Mouse (Mus musculus) thymus, adult 2 months (tissue): Measurements from ENCODE around the gene Ift43. TPM values are rescaled to one million over a fixed set of nuclear protein-coding genes. Genes with fewer than 3 reads are reported as not detected.

Experiments used
- DNase-seq: peaks from one replicate; pipeline ENCODE4 v3.0.0; 2021
- H3K27ac ChIP-seq: fragments of 200-500 bp; 2 replicates; pipeline ENCODE4 v1.5.1; 2012; ENCODE audit warnings: low read length, control low read depth; ENCODE audit not compliant: control insufficient read depth, insufficient read depth
- H3K27me3 ChIP-seq: fragments of 200-500 bp; 2 replicates; pipeline ENCODE4 v1.6.1; 2012; ENCODE audit warnings: mild to moderate bottlenecking, low read length, moderate library complexity, mixed read lengths; ENCODE audit not compliant: control insufficient read depth, insufficient read depth
- H3K36me3 ChIP-seq: fragments of 200-500 bp; 2 replicates; pipeline ENCODE4 v1.6.1; 2012; ENCODE audit warnings: mild to moderate bottlenecking, low read length, moderate library complexity; ENCODE audit not compliant: control insufficient read depth, insufficient read depth
- H3K4me1 ChIP-seq: fragments of 200-500 bp; replicated peaks from 2 replicates; pipeline ENCODE4 v1.6.1; 2012; ENCODE audit warnings: low read length; ENCODE audit not compliant: control insufficient read depth, insufficient read depth
- H3K4me3 ChIP-seq: fragments of 200-500 bp; 2 replicates; pipeline ENCODE4 v1.5.1; 2012; ENCODE audit warnings: mild to moderate bottlenecking, low read length, control low read depth, moderate library complexity; ENCODE audit not compliant: control insufficient read depth, insufficient read depth
- CTCF ChIP-seq: fragments of 200-500 bp; IDR thresholded peaks from 2 replicates; pipeline ENCODE4 v1.5.1; 2012; ENCODE audit warnings: mild to moderate bottlenecking, control low read depth, low read length, moderate library complexity, borderline replicate concordance; ENCODE audit not compliant: control insufficient read depth, poor library complexity, insufficient read depth; ENCODE audit errors: extremely low read depth
- POLR2A ChIP-seq: fragments of 200-500 bp; IDR thresholded peaks from 2 replicates; pipeline ENCODE4 v1.6.1; 2012; ENCODE audit warnings: mild to moderate bottlenecking, low read length, control low read depth, moderate library complexity; ENCODE audit not compliant: control insufficient read depth, poor library complexity, insufficient read depth; ENCODE audit errors: extremely low read depth
- WGBS: fragments of 180-500 bp; shearing (Covaris S2); methylation state at CpG from one replicate; pipeline ENCODE4 v1.1.7; 2018; 5-methylcytosine and 5-hydroxymethylcytosine counted together
- polyA plus RNA-seq: library from polyadenylated mRNA; depleted of rRNA; stranded (reverse); fragments of >200 nt; gene quantifications from 2 replicates; pipeline ENCODE4 v1.2.3, GENCODE M21; 2012

The Ift43 gene
- polyA plus RNA-seq, 1 experiment: 4.7 TPM

DNA sequence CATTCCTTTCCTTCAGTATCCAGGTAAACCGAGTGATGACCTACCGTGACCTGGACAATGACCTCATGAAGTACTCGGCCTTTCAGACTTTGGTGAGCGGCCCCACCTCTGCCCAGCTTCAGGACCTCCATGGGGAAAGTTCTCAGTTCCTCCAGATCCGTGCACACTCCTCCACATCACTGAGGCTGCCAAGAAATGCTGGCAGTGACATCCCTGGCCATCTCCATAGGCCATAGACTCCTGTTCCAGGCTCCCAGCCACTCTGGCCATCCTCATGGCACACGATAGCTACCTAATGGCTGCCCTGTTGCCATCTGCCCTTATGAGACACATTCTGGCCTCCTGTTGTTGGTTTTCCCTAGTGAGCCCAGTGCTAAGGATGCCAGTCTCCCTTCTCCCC, 79.1 kb downstream of the Ift43 start:
- 95% methylated on average over 6 of the region's 6 CpGs for WGBS
- TF ChIP-seq CTCF: no peak
- no peak for TF ChIP-seq POLR2A
- Histone ChIP-seq H3K36me3 (no peaks in the 10 kb centered on the region), H3K4me1 (no peaks in the 10 kb centered on the region), H3K27me3 (no peaks in the 10 kb centered on the region), H3K4me3 (no peak overlapping the region), H3K27ac (no peak overlapping the region)
- no peak for DNase-seq

DNA sequence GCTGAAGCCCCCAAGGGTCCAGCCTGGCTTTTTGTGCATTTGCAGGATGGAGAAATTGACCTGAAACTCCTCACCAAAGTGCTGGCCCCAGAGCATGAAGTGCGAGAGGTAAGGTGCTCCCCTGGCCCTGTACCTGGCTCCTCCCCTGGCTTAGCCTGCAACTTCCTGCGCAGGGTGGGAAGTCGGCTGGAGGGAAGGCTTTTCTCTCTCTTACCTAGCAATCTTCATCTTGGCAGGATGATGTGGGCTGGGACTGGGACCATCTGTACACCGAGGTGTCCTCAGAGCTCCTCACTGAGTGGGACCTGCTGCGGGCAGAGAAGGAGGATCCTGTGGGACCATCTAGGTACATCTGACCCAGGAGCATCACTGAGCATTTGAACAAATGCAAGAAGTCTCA, 79.6 kb downstream of the Ift43 start:
- Histone ChIP-seq H3K4me3 (no peak overlapping the region), H3K27ac (no peak overlapping the region), H3K27me3 (no peaks in the 10 kb centered on the region), H3K4me1 (no peaks in the 10 kb centered on the region), H3K36me3 (no peaks in the 10 kb centered on the region)
- no peak for DNase-seq
- WGBS: 87% methylated on average over 5 of the region's 5 CpGs
- no peak for TF ChIP-seq POLR2A
- TF ChIP-seq CTCF: no peak

DNA sequence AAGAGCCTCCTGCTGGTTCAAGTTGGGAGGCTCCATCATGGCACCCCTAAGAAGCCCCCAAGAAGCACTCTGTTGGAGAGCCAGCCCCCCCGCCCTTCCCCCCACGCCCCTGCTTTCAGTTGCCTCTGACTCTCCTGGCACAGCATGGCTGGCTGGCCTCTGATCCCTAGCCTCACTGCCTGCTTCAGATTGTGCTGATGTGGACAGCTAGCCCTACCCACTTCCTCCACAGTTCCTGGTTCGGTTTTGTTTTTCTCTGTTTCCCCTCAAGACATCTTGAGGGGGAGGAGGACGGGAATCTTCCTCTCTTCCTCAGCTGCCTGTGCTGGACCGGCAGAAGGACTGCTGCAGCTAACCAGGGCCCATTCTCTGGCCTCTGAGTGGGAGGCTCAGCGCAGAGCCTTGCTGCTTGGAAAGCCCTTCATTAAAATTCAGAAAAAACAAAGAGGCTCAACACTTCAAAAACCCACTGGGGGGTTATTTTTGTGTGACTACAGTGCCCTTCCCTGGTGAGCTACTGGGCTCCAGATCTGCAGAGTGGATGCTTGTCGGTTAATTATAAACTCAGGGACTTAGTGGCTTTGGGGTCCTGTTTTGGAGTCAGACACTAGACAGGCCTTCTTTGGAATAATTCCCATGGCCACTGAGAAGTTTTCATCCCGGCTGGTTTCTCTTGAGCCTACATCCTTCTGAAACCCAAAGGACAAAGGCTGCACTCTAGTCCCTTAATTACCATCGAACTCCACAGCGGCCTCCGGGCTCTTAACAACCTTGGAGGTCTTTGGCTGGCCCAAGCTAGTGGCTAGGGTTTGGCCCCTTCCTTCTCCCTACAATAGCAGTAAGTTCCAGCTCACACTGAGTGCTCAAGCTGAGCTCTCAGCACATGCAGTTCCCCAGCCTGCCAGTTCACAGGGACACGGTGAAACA, 80.8 kb downstream of the Ift43 start:
- Histone ChIP-seq H3K4me3 (no peak overlapping the region), H3K4me1 (no peaks in the 10 kb centered on the region), H3K36me3 (no peaks in the 10 kb centered on the region), H3K27me3 (no peaks in the 10 kb centered on the region), H3K27ac (no peak overlapping the region)
- no peak for DNase-seq
- 69% methylated on average over 12 of the region's 12 CpGs for WGBS
- TF ChIP-seq POLR2A (no peak), CTCF (no peak)

DNA sequence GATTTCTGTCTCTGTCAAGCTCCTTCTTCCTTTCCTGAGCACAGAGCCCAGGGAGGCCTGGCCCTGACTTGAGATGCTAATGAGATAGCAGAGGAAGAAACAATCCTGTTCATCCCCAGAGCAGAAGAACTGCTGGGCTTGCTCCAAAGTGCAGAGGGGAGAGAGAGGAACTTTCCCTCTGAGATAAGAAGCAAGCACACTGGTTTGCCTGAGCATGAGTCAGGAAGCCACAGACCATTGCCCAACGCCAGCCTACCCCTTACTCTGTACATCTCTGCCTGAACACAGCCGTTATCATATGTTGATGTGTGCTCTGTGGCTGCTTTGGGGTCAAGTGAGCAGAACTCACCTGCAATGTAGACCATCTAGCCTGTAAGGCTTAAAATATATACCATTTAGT, 83.9 kb downstream of the Ift43 start:
- H3K27ac ChIP-seq: no peak overlapping the region
- H3K27me3 ChIP-seq: no peaks in the 10 kb centered on the region
- no peaks in the 10 kb centered on the region for H3K36me3 ChIP-seq
- no peak overlapping the region for H3K4me3 ChIP-seq
- DNase-seq: no peak
- TF ChIP-seq CTCF (no peak), POLR2A (no peak)
- WGBS: 7% methylated on average over 2 of the region's 2 CpGs
- no peaks in the 10 kb centered on the region for H3K4me1 ChIP-seq

DNA sequence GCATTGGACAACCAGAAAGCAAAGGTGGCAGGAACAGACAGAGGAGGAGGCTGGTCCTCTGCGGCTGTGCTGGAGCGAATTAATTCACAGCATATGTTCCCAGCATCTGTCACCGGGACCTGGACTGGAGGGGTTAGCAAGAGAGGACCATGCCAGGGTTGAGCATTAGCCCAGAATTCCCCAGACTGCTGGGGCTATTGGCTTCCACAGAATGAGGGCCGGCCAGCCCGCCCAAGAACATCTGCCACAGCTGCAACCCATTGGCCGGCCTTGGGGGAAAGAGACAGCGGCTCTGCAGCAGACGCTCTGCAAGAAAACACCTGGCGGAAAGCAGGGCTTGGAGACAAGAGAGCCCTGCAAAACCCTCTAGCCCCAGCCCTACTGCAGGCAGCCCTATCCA, 84.7 kb downstream of the Ift43 start:
- WGBS: 81% methylated on average over 9 of the region's 9 CpGs
- DNase-seq: no peak
- H3K36me3 ChIP-seq: no peaks in the 10 kb centered on the region
- no peak overlapping the region for H3K27ac ChIP-seq
- H3K27me3 ChIP-seq: no peaks in the 10 kb centered on the region
- no peak overlapping the region for H3K4me3 ChIP-seq
- TF ChIP-seq CTCF (no peak), POLR2A (no peak)
- no peaks in the 10 kb centered on the region for H3K4me1 ChIP-seq

DNA sequence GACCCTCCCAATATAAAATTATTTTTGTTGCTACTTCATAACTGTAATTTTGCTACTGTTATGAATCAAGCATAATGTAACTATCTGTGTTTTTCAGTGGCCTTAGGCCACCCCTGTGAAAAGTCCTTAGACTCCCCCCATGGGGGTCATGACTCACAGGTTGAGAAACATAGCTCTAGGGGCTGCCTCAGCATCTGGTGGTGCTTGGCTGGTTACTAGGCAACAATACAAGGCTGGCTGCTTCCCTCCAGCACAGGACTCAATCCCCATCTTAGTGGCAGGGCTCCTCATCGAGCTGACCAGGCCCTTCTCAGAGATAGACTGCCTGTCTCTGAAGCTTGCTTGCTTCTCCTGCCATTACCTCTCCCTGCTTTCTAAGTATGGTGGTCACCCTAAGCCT, 86.4 kb downstream of the Ift43 start:
- no peak overlapping the region for H3K27ac ChIP-seq
- no peaks in the 10 kb centered on the region for H3K4me1 ChIP-seq
- whole genome bisulfite sequencing: 73% methylated on average over 1 of the region's 1 CpGs
- TF ChIP-seq POLR2A: no peak
- TF ChIP-seq CTCF: no peak
- H3K36me3 ChIP-seq: no peaks in the 10 kb centered on the region
- no peak overlapping the region for H3K4me3 ChIP-seq
- no peaks in the 10 kb centered on the region for H3K27me3 ChIP-seq
- DNase-seq: no peak

DNA sequence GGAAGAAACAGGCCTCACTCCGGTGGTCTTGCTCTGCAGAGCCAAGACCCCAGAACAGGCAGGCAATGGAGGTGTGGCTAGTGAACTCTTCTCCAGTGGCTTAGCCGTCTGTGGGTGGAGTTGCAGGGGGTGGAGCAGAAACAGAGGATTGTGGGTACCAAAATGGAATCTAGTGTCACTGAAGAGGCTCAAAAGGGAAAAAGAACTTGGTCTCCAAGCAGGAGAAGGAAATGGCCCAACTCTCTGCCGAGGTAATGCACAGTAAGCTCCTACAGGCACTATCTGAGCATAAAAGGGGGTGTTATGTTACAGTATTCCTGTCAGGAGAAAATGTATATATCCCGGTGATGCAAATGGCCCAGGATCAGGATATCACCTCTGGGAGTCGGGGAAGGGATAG, 86.9 kb downstream of the Ift43 start:
- TF ChIP-seq CTCF (no peak), POLR2A (no peak)
- no peak for DNase-seq
- WGBS: 84% methylated on average over 5 of the region's 5 CpGs
- H3K27ac ChIP-seq: no peak overlapping the region
- no peaks in the 10 kb centered on the region for H3K27me3 ChIP-seq
- H3K36me3 ChIP-seq: no peaks in the 10 kb centered on the region
- no peaks in the 10 kb centered on the region for H3K4me1 ChIP-seq
- no peak overlapping the region for H3K4me3 ChIP-seq
